Mouse (Mus musculus) spleen, adult 2 months (tissue): ENCODE measurements around the gene B3galt2. TPM values are rescaled to one million over a fixed set of nuclear protein-coding genes. Genes with fewer than 3 reads are reported as not detected.
A peak's percentile ranks its signal among the peaks of the same experiment; 100 is the strongest.
"Not testable (repeated sequence)": the region's sequence is repeated elsewhere in the genome, so short reads cannot be mapped to it uniquely, and the experiment has no call there.

Experiments
- DNase-seq, 2 experiments: peaks; one replicate each; pipeline versions ENCODE4 v3.0.0 to v3.0.0-alpha.2; 2012 to 2021; ENCODE audit warnings: low spot score in 2 of 2, low read depth in 1 of 2
- H3K27ac ChIP-seq: fragments of 200-500 bp; 2 replicates; pipeline ENCODE4 v1.5.1; 2012; ENCODE audit warnings: low read length, inconsistent platforms; ENCODE audit not compliant: insufficient read depth
- H3K27me3 ChIP-seq: fragments of 200-500 bp; 2 replicates; pipeline ENCODE4 v1.6.1; 2012; ENCODE audit warnings: mild to moderate bottlenecking, moderate library complexity, low read length, inconsistent platforms; ENCODE audit not compliant: control insufficient read depth, insufficient read depth
- H3K36me3 ChIP-seq: fragments of 200-500 bp; 2 replicates; pipeline ENCODE4 v1.6.1; 2012; ENCODE audit warnings: mild to moderate bottlenecking, low read length, inconsistent platforms; ENCODE audit not compliant: control insufficient read depth, insufficient read depth
- H3K4me1 ChIP-seq: fragments of 200-500 bp; 2 replicates; pipeline ENCODE4 v1.6.1; 2011; ENCODE audit warnings: inconsistent platforms; ENCODE audit not compliant: control insufficient read depth, insufficient read depth, insufficient read length
- H3K4me3 ChIP-seq: fragments of 200-500 bp; 2 replicates; pipeline ENCODE4 v1.5.1; 2011; ENCODE audit warnings: mild to moderate bottlenecking, inconsistent platforms; ENCODE audit not compliant: insufficient read depth, insufficient read length; ENCODE audit errors: extremely low read depth
- CTCF ChIP-seq: fragments of 200-500 bp; IDR thresholded peaks from 2 replicates; pipeline ENCODE4 v1.5.1; 2011; ENCODE audit warnings: mild to moderate bottlenecking, inconsistent platforms; ENCODE audit not compliant: insufficient read depth, insufficient read length, insufficient replicate concordance; ENCODE audit errors: extremely low read depth
- POLR2A ChIP-seq: fragments of 200-500 bp; IDR thresholded peaks from 2 replicates; pipeline ENCODE4 v1.6.1; 2011; ENCODE audit warnings: low read depth, low read length, inconsistent platforms
- WGBS: fragments of 180-500 bp; shearing (Covaris S2); methylation state at CpG from one replicate; pipeline ENCODE4 v1.1.7; 2018; 5-methylcytosine and 5-hydroxymethylcytosine counted together
- polyA plus RNA-seq: library from polyadenylated mRNA; depleted of rRNA; stranded (reverse); fragments of >200 nt; gene quantifications from 2 replicates; pipeline ENCODE4 v1.2.3, GENCODE M21; 2012

The B3galt2 gene
- polyA plus RNA-seq, 1 experiment, result 0.02 TPM

DNA sequence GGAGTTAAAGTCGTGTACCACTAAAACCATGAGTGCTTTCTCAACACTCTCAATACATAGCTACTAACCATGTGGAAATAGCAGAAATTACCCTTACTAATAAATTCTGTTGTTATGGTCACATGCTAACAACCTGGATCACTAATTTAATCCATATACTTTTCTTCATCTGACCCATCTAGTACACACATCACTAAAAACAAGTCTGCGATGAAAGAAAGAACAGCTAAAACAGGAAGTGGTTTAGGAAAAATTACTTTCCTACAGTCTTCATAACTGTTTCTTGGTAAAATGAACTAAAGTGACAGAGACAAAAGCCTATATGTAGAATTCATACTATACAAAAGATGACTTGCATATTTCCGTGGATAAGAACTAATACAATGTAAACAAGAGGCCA, 13.2 kb downstream of the B3galt2 start:
- Histone ChIP-seq H3K4me1 (peaks cover 3% of the 10 kb centered on the region; the same call in 1 of the 2 replicates), H3K36me3 (0 out of 2 replicates have a peak, but pooled peaks cover 1% of the 10 kb centered on the region), H3K27ac (no peak overlapping the region), H3K4me3 (no peak overlapping the region), H3K27me3 (no peaks in the 10 kb centered on the region)
- 47% methylated on average over 3 of the region's 3 CpGs for WGBS
- no peak for TF ChIP-seq POLR2A
- no peak for TF ChIP-seq CTCF
- no peak for DNase-seq

DNA sequence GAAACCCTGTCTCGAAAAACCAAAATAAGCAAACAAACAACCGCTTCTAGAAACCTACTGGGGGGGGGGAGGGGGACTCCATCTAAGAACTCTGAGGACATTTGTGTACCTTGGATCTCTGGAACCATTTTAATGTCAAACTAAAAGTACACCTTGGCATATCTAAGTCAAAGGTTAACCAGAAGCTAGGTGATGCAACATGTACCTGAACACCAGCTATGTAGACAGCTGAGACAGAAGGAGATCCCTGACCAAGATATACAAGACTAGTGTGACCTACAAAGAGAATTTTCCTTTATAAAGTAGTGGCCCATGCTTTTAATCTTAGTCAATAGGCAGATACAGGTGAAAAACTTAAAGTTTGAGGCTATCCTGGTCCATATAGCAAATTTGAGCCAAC, 22.7 kb downstream of the B3galt2 start:
- H3K4me3 ChIP-seq, result no peak overlapping the region
- TF ChIP-seq POLR2A, result no peak
- TF ChIP-seq CTCF, result no peak
- 96% methylated on average over 2 of the region's 2 CpGs for WGBS
- no peaks in the 10 kb centered on the region; the same call in 1 of the 2 replicates for H3K4me1 ChIP-seq
- no peak overlapping the region for H3K27ac ChIP-seq
- DNase-seq, result no peak
- no peaks in the 10 kb centered on the region for H3K27me3 ChIP-seq
- H3K36me3 ChIP-seq, result peaks cover 6% of the 10 kb centered on the region

DNA sequence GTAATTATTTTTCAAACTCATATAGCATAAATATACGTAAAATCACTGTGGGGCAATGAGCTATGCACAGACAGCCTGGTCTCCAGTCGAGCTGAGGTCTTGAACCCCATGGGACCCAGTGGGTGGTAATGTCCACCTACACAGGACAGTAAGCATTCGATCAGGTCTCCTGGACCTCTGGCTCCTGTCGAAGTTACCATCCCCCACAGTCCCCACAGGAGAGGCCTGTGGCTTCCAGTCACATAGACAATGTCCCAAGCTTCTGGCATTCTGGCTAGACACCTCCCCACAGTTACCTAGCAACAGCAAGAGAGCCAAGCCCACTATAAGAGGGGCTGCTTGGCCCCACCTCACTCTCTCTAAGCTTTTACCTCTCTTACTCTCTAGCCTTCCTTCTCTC, 24.3 kb downstream of the B3galt2 start:
- not testable (repeated sequence) for H3K4me1 ChIP-seq, H3K27me3 ChIP-seq, H3K27ac ChIP-seq, DNase-seq, H3K4me3 ChIP-seq, H3K36me3 ChIP-seq
- 96% methylated on average over 4 of the region's 4 CpGs for WGBS

DNA sequence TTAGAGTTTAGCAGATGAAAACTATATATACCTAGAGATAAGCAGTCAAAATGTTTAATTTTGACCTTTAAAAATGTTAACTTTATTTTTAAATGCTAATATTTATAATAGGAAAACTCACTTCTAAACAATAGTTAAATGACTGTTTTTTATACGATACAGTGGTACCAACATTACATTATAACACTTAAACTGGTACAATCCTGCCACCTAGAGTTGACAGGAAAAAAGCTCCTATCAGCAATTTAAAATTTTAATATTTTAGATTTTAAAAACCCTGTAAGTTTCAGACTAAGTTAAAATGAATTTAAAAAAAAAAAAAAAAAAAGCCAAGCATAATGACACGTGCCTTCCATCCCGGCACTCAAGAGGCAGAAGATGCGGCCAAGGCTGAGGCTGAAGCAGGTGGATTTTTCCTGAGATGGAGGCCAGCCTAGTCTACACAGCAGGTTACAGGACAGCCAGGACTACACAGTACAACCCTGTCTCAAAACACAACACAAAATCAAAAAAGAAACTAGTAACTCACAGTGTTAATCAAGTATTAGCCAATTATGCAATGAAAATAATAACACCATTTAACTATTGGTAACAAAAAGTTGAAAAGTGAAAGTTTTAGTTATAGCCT, 35.4 kb downstream of the B3galt2 start:
- no peak overlapping the region for H3K27ac ChIP-seq
- no peak overlapping the region for H3K4me3 ChIP-seq
- H3K4me1 ChIP-seq, result no peaks in the 10 kb centered on the region
- peaks cover 13% of the 10 kb centered on the region for H3K36me3 ChIP-seq
- DNase-seq, result no peak
- H3K27me3 ChIP-seq, result no peaks in the 10 kb centered on the region
- WGBS, result 91% methylated on average over 4 of the region's 4 CpGs
- TF ChIP-seq CTCF (no peak), POLR2A (no peak)

DNA sequence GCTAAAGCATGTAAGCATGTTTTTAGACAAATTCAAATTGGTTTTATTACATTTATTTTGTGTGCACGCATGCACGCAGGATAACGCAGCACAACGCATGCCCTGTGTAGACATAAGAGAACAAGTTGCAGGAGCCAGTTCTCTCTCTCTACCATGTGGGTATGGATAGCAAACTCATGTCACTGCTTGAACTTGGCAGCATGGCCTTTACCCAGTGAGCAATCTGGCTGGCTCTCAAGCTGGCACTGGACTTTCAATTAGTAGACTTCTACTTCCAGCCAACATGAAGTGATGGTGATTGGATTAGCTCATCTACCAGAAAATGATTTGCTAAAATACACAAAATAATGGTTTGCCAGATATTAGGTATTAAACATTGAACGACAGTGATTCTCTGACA, 40.6 kb downstream of the B3galt2 start:
- WGBS, result 95% methylated on average over 5 of the region's 5 CpGs
- Histone ChIP-seq H3K4me3 (no peak overlapping the region), H3K27me3 (no peaks in the 10 kb centered on the region), H3K4me1 (no peaks in the 10 kb centered on the region), H3K36me3 (peaks cover 19% of the 10 kb centered on the region), H3K27ac (no peak overlapping the region)
- no peak for DNase-seq
- no peak for TF ChIP-seq CTCF
- TF ChIP-seq POLR2A, result no peak

DNA sequence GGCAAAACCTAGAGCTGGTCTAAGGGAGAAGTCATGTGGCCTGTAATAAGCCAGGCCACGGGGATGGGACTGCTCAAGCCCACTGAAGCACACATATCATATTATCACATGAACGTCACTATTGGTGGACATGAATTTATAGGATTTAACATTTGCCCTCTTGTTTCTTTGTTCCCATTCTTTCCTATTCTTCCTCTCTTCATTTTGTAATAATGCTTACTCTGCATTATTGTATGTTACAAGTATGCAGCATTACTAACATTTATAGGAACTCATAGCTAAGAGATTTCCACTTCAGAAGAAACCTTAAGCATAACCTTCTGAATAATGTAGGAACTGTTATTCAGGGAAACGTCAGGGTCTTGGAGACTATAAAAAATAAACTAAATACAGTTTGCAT, 44.4 kb downstream of the B3galt2 start:
- no peak overlapping the region for H3K4me3 ChIP-seq
- no peaks in the 10 kb centered on the region for H3K27me3 ChIP-seq
- no peak overlapping the region for H3K27ac ChIP-seq
- H3K4me1 ChIP-seq, result no peaks in the 10 kb centered on the region
- DNase-seq, result no peak
- peaks cover 14% of the 10 kb centered on the region for H3K36me3 ChIP-seq
- TF ChIP-seq CTCF, result no peak
- no peak for TF ChIP-seq POLR2A
- WGBS, result 92% methylated on average over 3 of the region's 3 CpGs

DNA sequence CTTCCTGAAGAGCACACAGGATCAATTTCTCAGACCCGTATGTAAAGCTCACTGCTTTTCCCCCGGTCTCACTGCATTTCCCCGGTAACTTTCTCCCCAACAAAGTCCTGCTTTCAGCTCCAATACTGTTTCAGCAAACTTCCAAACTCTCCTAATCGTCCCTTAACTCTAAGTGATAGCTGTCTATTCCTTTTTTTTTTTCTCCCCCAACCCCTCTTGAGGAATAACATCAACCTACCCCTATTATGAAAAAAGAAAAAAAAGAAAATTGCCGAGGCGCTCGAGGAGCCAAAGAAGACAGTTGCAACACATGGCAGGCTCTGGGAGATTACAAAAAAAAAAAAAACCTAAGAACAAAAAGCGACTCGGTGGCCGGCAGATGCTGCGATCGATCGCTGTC, 61.3 kb downstream of the B3galt2 start:
- peak overlapping the region; percentile 93 for H3K4me3 ChIP-seq
- H3K27me3 ChIP-seq, result peaks cover 3% of the 10 kb centered on the region; the same call in 1 of the 2 replicates
- 1% methylated on average over 13 of the region's 13 CpGs for WGBS
- peaks cover 1% of the 10 kb centered on the region; the same call in 1 of the 2 replicates for H3K36me3 ChIP-seq
- 0 out of 2 replicates have a peak overlapping the region, but pooled peaks have one; percentile 80 for H3K27ac ChIP-seq
- TF ChIP-seq POLR2A, result no peak
- TF ChIP-seq CTCF, result no peak
- H3K4me1 ChIP-seq, result no peaks in the 10 kb centered on the region
- DNase-seq, result no peak
